Mouse (Mus musculus): Measurements from ENCODE around the gene Fundc2. TPM values are rescaled to one million over a fixed set of nuclear protein-coding genes. Genes with fewer than 3 reads are reported as not detected.

Gene Fundc2
- polyA plus RNA-seq (2014; fragmentation: Nextera tagmentation; extraction: Ambion mirVana) = 83.9 and 85.9 TPM in 2 replicates

GRCm38 (mm10) chrX:75382195-75382771 is at the start of gene Fundc2, which contains the start of gene F8:
Gene Fundc2 (plus strand): TSS chrX:75382399.
Gene F8 (minus strand): TSS chrX:75382615.
- ATAC-seq (ENCODE audit: low read depth) (peak; percentile 97), DNase-seq (ENCODE audit: low spot score) (peak; percentile 89)
- 13% methylated on average over 9 of the region's 25 CpGs for WGBS
- Histone ChIP-seq H3K4me3 (ENCODE audit: low read depth, low read length) (peak within 1 kb of the TSS; percentile 53), H3K36me3 (ENCODE audit: control insufficient read depth, insufficient read depth, low read length) (no peaks in the 10 kb centered on the region; the same call in 1 of the 2 replicates), H3K4me1 (ENCODE audit: control insufficient read depth, insufficient read depth, low read length) (no peaks in the 10 kb centered on the region), H3K27ac (replicated peaks; ENCODE audit: low read depth, low read length) (peak within 1 kb of the TSS; percentile 61; the same call in 1 of the 2 replicates), H3K9ac (ENCODE audit: low read depth, low read length) (peak within 1 kb of the TSS; percentile 76), H3K4me2 (ENCODE audit: low read depth, low read length) (peak within 1 kb of the TSS; percentile 50), H3K9me3 (ENCODE audit: control insufficient read depth, low read length) (no peaks in the 10 kb centered on the region), H3K27me3 (replicated peaks; ENCODE audit: control insufficient read depth, insufficient read depth, low read length) (no peaks in the 10 kb centered on the region)

- no peaks in the 10 kb centered on the region for H3K36me3 ChIP-seq (ENCODE audit: control insufficient read depth, insufficient read depth, low read length)
- no peak overlapping the region for H3K4me3 ChIP-seq (ENCODE audit: low read depth, low read length)
- no peak for ATAC-seq (ENCODE audit: low read depth)
- no peaks in the 10 kb centered on the region for H3K9me3 ChIP-seq (ENCODE audit: control insufficient read depth, low read length)
- H3K27ac ChIP-seq (replicated peaks; ENCODE audit: low read depth, low read length) = no peak overlapping the region
- no peak overlapping the region for H3K4me2 ChIP-seq (ENCODE audit: low read depth, low read length)
- no peaks in the 10 kb centered on the region for H3K27me3 ChIP-seq (replicated peaks; ENCODE audit: control insufficient read depth, insufficient read depth, low read length)
- H3K4me1 ChIP-seq (ENCODE audit: control insufficient read depth, insufficient read depth, low read length) = no peaks in the 10 kb centered on the region
- no peak for DNase-seq (ENCODE audit: low spot score)
- H3K9ac ChIP-seq (ENCODE audit: low read depth, low read length) = no peak overlapping the region
Measured at GRCm38 (mm10) chrX:75370197-75370596, 12.0 kb upstream of the Fundc2 start.

GRCm38 (mm10) chrX:75372666-75373425 is 9.4 kb upstream of the Fundc2 start:
- no peaks in the 10 kb centered on the region for H3K4me1 ChIP-seq (ENCODE audit: control insufficient read depth, insufficient read depth, low read length)
- no peak overlapping the region for H3K4me2 ChIP-seq (ENCODE audit: low read depth, low read length)
- WGBS = 68% methylated on average over 2 of the region's 2 CpGs
- no peak overlapping the region for H3K4me3 ChIP-seq (ENCODE audit: low read depth, low read length)
- no peak overlapping the region for H3K9ac ChIP-seq (ENCODE audit: low read depth, low read length)
- H3K27me3 ChIP-seq (replicated peaks; ENCODE audit: control insufficient read depth, insufficient read depth, low read length) = no peaks in the 10 kb centered on the region
- H3K9me3 ChIP-seq (ENCODE audit: control insufficient read depth, low read length) = no peaks in the 10 kb centered on the region
- no peak overlapping the region for H3K27ac ChIP-seq (replicated peaks; ENCODE audit: low read depth, low read length)
- ATAC-seq (ENCODE audit: low read depth) = no peak
- no peaks in the 10 kb centered on the region for H3K36me3 ChIP-seq (ENCODE audit: control insufficient read depth, insufficient read depth, low read length)
- DNase-seq (ENCODE audit: low spot score) = peak; percentile 27

GRCm38 (mm10) chrX:75376815-75377214 is 5.4 kb upstream of the Fundc2 start:
- ATAC-seq (ENCODE audit: low read depth) (no peak), DNase-seq (ENCODE audit: low spot score) (no peak)
- no peaks in the 10 kb centered on the region for H3K27me3 ChIP-seq (replicated peaks; ENCODE audit: control insufficient read depth, insufficient read depth, low read length)
- H3K27ac ChIP-seq (replicated peaks; ENCODE audit: low read depth, low read length) = no peak overlapping the region
- no peak overlapping the region for H3K9ac ChIP-seq (ENCODE audit: low read depth, low read length)
- H3K4me3 ChIP-seq (ENCODE audit: low read depth, low read length) = no peak overlapping the region
- no peaks in the 10 kb centered on the region for H3K4me1 ChIP-seq (ENCODE audit: control insufficient read depth, insufficient read depth, low read length)
- H3K4me2 ChIP-seq (ENCODE audit: low read depth, low read length) = no peak overlapping the region
- H3K36me3 ChIP-seq (ENCODE audit: control insufficient read depth, insufficient read depth, low read length) = no peaks in the 10 kb centered on the region
- H3K9me3 ChIP-seq (ENCODE audit: control insufficient read depth, low read length) = no peaks in the 10 kb centered on the region

GRCm38 (mm10) chrX:75381176-75381575 is 1.0 kb upstream of the Fundc2 start:
- Histone ChIP-seq H3K27me3 (replicated peaks; ENCODE audit: control insufficient read depth, insufficient read depth, low read length) (no peaks in the 10 kb centered on the region), H3K4me3 (ENCODE audit: low read depth, low read length) (no peak overlapping the region), H3K4me1 (ENCODE audit: control insufficient read depth, insufficient read depth, low read length) (no peaks in the 10 kb centered on the region), H3K9ac (ENCODE audit: low read depth, low read length) (no peak overlapping the region), H3K27ac (replicated peaks; ENCODE audit: low read depth, low read length) (no peak overlapping the region), H3K4me2 (ENCODE audit: low read depth, low read length) (no peak overlapping the region), H3K36me3 (ENCODE audit: control insufficient read depth, insufficient read depth, low read length) (no peaks in the 10 kb centered on the region), H3K9me3 (ENCODE audit: control insufficient read depth, low read length) (no peaks in the 10 kb centered on the region)
- DNase-seq (ENCODE audit: low spot score) (no peak), ATAC-seq (ENCODE audit: low read depth) (no peak)
- WGBS = 85% methylated on average over 1 of the region's 1 CpGs

- H3K9ac ChIP-seq (ENCODE audit: low read depth, low read length) = peak overlapping the region; percentile 47; the same call in 1 of the 2 replicates
- H3K9me3 ChIP-seq (ENCODE audit: control insufficient read depth, low read length) = no peaks in the 10 kb centered on the region
- peak overlapping the region; percentile 53 for H3K4me3 ChIP-seq (ENCODE audit: low read depth, low read length)
- no peaks in the 10 kb centered on the region for H3K36me3 ChIP-seq (ENCODE audit: control insufficient read depth, insufficient read depth, low read length)
- no peak for DNase-seq (ENCODE audit: low spot score)
- H3K27ac ChIP-seq (replicated peaks; ENCODE audit: low read depth, low read length) = peak overlapping the region; percentile 61; the same call in 1 of the 2 replicates
- no peak for ATAC-seq (ENCODE audit: low read depth)
- no peaks in the 10 kb centered on the region for H3K27me3 ChIP-seq (replicated peaks; ENCODE audit: control insufficient read depth, insufficient read depth, low read length)
- WGBS = 64% methylated on average over 5 of the region's 5 CpGs
- peak overlapping the region; percentile 50 for H3K4me2 ChIP-seq (ENCODE audit: low read depth, low read length)
- no peaks in the 10 kb centered on the region for H3K4me1 ChIP-seq (ENCODE audit: control insufficient read depth, insufficient read depth, low read length)
Measured at GRCm38 (mm10) chrX:75381699-75382098, 500 bp upstream of the Fundc2 start.

- Histone ChIP-seq H3K4me1 (ENCODE audit: control insufficient read depth, insufficient read depth, low read length) (no peaks in the 10 kb centered on the region), H3K4me2 (ENCODE audit: low read depth, low read length) (no peak overlapping the region), H3K27me3 (replicated peaks; ENCODE audit: control insufficient read depth, insufficient read depth, low read length) (no peaks in the 10 kb centered on the region), H3K9ac (ENCODE audit: low read depth, low read length) (no peak overlapping the region), H3K27ac (replicated peaks; ENCODE audit: low read depth, low read length) (no peak overlapping the region), H3K9me3 (ENCODE audit: control insufficient read depth, low read length) (no peaks in the 10 kb centered on the region), H3K36me3 (ENCODE audit: control insufficient read depth, insufficient read depth, low read length) (0 out of 2 replicates have a peak, but pooled peaks cover 3% of the 10 kb centered on the region), H3K4me3 (ENCODE audit: low read depth, low read length) (no peak overlapping the region)
- WGBS = 89% methylated on average over 1 of the region's 1 CpGs
- ATAC-seq (ENCODE audit: low read depth) = no peak
- no peak for DNase-seq (ENCODE audit: low spot score)
Measured at GRCm38 (mm10) chrX:75399471-75399870, 17.3 kb downstream of the Fundc2 start.

GRCm38 (mm10) chrX:75402668-75403067 is 20.5 kb downstream of the Fundc2 start:
- Histone ChIP-seq H3K27me3 (replicated peaks; ENCODE audit: control insufficient read depth, insufficient read depth, low read length) (no peaks in the 10 kb centered on the region), H3K27ac (replicated peaks; ENCODE audit: low read depth, low read length) (no peak overlapping the region), H3K36me3 (ENCODE audit: control insufficient read depth, insufficient read depth, low read length) (0 out of 2 replicates have a peak, but pooled peaks cover 4% of the 10 kb centered on the region), H3K9me3 (ENCODE audit: control insufficient read depth, low read length) (no peaks in the 10 kb centered on the region), H3K4me2 (ENCODE audit: low read depth, low read length) (no peak overlapping the region), H3K4me3 (ENCODE audit: low read depth, low read length) (no peak overlapping the region), H3K9ac (ENCODE audit: low read depth, low read length) (no peak overlapping the region), H3K4me1 (ENCODE audit: control insufficient read depth, insufficient read depth, low read length) (no peaks in the 10 kb centered on the region)
- no peak for ATAC-seq (ENCODE audit: low read depth)
- DNase-seq (ENCODE audit: low spot score) = no peak
- 93% methylated on average over 2 of the region's 2 CpGs for WGBS

All from embryonic facial prominence, embryonic 14.5 days (tissue).